Mouse (Mus musculus) adrenal gland, adult 2 months (tissue): ENCODE results near the gene Olfr1396. TPM values are rescaled to one million over a fixed set of nuclear protein-coding genes. Genes with fewer than 3 reads are reported as not detected.
A peak's percentile ranks its signal among the peaks of the same experiment; 100 is the strongest.

ENCODE experiments used
- DNase-seq: peaks from one replicate; pipeline ENCODE4 v3.0.0; 2021
- long read RNA-seq: library from polyadenylated mRNA; stranded (forward); transcript quantifications from one replicate; pipeline ENCODE4 v2.0.0, GENCODE M21; 2021
- polyA plus RNA-seq: library from polyadenylated mRNA; depleted of rRNA; stranded (reverse); fragments of >200 nt; gene quantifications from 2 replicates; pipeline ENCODE4 v1.2.3, GENCODE M21; 2012; rRNA removed
- total RNA-seq, 2 experiments: library from RNA; stranded (reverse); gene quantifications; 2 replicates each; pipeline ENCODE4 v1.2.3; 2021

Gene Olfr1396
- total RNA-seq (1 to 10 TPM; 1.9 to 3.6 TPM), polyA plus RNA-seq (3.4 and 3.7 TPM in 2 replicates)
- long read RNA-seq, partial matches to known transcripts, result 0 of 1 reads
- long read RNA-seq, other reads (novel, unspliced or antisense), result 1 of 1 reads

DNA sequence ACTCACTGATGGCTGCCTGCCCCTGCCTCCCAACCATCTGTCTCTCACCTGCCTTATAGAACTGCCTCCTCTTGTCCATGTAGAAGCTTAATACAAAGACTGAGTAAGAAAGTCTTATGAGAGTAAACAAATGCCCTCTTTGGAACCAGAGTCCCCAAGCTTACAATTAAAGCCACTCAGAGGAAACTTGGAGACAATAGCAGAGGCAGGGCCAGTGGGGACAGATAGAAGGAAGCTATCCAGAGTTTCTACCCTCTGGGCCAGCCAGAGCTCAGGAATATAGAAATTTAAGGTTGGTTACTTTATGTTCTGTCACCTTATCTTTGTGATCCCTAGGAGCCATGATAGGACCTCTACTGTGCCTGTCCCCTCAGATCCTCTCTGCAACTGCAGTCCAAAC is at the start of gene Olfr1396:
TSS of gene Olfr1396 (minus strand) at position 101 of the 400 bp plus-strand sequence.
- DNase-seq, result no peak

DNA sequence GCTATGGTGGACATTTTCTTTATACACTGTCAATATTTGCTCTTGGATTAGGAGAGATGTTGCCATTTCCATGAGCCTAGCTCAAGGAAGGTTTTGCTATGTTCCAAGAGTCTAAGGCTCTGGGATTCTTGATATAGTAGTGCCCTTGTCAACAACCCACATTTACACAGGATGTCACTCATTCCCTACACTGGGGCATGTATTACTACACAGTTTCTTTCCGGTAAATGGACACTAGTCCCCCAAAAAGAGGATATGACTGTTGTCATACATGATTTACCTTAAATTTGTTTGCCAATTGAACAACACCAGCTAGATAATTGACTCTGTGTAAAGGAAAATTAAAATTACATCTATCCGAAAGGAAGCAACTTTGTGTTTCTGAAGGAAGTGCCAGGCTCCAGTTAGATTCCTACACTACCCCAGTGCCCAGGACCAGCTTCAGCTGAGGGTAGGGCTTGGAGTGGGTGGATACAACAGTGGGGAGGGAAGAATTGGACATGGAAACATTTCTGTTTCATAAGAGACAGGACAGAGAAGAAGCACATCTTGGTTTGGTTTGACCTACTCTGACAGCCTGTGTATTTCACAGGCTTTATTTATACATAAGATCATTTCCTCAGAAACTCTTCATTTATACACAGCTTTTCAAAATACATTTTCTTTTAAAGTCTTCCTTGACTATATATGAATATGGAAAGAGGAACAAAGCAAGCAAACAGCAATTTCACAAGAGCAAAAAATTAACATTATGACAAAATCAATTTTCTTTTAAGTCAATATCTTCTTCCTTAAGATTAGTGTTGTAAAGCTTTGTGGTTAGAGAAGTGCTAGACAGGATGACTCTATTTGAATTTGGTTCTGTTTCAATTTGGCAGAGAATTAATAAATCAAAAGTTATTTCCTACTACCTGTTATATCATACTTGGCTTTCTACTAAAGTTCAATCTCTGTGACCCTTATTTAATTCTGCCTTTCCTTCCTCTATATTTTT is 42.4 kb upstream of the Olfr1396 start:
- DNase-seq, result no peak

DNA sequence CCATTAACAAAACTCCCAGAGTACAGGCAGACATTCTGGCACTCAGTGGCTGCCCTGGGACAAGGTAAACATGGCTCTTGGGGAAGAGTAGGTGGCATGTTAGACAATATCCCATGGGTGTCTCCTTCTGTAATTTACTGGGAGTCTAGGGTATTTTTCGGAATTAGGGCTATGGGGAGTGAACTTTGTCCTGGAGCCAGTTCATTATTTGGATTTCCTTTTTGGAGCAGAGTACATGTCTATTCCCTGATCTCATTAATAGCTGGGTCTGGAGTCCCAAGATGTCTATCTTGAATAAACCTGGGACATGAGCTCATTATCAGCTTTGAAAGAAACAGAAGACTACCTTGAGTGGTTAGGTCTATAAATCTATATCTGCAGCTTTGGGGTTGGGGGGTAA is 39.4 kb upstream of the Olfr1396 start, which contains the start of gene Olfr1394:
TSS of gene Olfr1394 (plus strand) at position 301 of the 400 bp plus-strand sequence.
- DNase-seq, result no peak

DNA sequence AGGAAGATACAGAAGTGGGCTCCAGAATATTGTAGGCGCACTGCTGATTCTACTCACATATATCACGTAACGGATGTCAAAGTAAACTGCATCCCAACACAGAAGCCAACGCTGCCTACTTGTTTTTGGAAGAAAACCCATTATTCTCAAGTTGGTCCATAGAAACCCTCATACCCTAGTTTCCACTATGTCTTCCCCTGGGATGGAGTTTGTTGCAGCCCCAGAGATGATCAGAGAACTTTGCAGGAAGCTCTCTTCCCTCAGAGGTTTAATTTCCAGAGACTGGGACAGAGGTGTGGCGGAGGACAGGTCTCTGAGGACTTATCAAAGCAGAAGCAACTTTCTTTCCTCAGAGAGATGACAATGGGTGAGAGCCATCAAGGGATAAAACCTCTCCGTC is 27.3 kb upstream of the Olfr1396 start, which contains the start of gene Olfr1395:
TSS of gene Olfr1395 (plus strand) at position 301 of the 400 bp plus-strand sequence.
- no peak for DNase-seq

DNA sequence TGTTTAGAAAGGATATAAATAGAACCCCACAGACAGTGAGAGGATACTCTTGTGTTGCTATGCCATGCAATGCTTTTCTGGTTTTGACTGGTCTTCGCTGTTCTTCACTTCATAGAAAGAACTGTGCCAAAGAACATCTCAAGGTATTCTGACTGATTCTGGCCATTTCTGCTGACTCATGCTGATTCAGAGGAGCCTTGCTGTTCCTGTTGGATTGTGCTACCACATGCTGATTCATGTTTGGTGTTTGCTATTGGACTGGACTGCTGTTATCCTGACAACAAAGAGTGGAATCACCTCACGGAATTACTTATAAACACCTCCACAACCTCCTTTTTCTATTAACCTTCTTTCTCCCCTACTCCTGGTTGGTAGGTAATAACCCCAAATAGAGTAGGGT is 9.5 kb upstream of the Olfr1396 start:
- DNase-seq, result no peak

DNA sequence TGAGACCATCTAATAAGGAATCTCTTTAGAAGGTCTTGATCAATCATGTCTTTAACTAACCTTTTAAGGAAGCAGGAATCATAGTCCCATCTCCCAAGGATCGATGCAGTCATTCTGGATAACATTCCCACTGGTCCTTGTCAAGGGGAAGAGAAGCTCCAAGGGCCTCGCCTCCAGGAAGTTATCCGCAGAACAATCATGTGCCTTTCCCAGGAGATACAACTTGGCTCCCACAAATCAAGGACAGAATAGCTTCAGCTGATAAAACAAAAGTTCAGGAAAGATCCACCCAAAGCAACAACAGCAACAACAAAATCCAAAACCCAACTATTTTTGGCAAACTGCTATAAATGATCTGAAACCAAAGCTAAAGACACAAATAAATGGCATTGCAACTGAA is 5.0 kb upstream of the Olfr1396 start:
- no peak for DNase-seq

DNA sequence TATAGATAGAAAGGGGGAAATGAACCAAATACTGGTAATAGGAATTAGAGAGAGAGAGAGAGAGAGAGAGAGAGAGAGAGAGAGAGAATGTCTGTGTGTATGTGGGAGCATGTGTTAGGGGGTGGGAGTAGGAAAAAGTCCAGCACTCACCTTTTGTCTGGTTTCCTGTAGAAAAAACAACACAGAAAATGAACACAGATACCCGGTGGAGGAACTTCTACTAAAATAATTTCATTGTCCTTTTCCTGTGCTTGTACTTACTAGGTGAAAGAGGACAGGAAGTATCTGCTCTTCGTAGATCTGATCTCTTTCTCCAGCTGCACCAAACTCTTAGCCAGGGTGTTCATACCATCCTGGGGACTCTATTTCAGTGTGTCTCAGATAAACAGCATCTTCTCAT is 516 bp downstream of the Olfr1396 start:
- no peak for DNase-seq

DNA sequence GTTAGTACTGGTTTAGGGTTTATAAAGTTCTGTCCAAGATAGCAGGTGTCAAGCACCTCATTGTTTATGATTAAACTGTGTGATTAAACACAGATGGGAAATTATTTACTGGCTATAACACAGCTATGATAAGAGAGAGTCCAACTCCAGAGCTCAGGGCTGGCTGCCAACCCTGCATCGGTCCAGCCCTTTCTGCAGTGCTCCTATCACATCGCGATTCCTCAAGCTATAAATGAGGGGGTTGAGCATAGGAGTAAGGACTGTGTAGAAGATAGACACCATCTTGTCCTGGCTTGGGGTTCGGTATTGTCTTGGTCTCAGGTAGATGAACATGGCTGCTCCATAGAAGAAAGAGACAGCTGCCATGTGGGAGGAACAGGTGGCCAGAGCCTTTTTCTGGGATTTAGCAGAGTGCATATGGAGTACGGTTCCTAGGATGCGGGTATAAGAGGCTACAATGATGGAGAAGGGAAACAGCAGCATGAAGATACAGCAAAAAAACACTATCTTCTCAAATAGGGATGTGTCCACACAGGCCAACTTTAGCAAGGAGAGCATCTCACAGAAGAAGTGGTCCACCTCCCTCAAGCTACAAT is 2.0 kb downstream of the Olfr1396 start:
- no peak for DNase-seq

DNA sequence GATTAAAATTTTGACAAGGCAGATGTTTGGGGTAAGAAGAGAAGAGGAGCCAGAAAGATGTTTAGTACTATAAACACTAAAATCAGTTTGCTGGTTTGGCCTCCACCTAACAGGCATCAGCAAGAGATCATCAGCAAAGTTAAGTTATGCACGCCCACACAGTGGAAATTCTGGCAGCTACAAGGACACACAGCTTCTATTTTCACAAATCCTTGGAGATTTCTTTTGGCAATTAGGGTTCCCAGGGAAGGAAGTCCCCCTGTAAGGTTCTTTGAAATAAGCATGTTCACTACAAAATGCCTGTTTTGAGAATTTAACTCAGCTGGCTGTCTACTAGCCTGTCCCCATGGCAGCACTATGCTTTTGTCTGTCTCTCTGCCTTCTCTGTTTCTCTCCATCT is 3.7 kb downstream of the Olfr1396 start:
- DNase-seq, result no peak

DNA sequence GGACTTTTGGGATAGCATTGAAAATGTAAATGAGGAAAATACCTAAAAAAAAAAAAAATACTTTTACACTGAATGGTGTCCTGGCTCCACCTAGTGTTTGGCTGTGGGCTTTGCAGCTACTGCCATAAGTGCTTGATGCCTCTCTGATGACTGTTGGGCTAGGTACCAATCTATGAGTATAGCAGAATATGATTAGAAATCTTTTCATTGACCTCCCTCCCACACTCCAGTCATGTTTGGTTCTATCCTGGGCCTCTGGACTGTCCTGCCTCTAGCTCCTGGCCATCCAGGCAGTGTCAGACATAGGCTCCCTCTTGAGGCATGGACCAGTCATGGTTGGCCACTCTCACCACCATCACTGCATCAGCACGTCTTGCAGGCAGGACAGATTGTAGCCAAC is 5.8 kb downstream of the Olfr1396 start:
- no peak for DNase-seq

DNA sequence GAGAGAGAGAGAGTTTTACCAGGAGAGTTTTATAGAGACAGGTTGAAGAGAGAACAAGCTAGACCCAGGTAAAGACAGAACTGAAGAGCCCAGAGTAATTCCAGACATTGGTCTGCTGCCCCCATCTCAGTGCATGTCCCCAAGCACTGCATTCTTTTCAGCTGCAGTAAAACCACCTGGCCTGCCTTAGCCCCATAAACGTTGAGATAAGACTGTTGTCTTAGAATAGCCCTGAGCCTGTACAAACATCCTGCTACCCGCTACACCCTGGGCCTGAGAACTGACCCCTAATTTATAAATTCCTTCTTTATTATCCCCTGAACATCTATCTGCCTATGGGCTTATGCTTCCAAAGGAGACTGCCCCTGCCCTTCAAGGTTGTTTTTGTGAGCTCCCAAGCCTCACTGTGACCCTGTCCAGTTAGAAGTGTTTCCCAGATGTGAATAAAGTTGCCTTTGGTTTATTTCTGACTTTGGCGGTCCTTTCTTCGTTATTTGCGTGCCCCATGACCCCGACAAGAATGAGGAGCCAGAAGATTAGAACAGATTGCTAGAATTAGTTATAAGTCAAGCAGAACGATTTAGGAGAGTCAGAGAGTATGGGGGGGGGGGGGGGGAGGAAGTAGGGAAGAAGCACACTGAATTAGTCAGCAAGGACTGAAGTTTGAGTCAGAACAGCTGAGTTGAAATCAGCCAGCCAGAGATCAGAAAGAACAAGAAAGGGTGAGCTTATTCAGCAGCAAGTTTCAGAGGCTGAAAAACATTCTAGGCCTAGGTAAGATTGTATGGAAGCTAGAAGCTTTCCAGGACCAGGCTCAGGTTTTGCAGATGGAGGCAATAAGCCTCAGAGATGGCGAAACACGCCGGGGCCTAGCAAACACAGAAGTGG is 6.8 kb downstream of the Olfr1396 start:
- DNase-seq, result no peak

DNA sequence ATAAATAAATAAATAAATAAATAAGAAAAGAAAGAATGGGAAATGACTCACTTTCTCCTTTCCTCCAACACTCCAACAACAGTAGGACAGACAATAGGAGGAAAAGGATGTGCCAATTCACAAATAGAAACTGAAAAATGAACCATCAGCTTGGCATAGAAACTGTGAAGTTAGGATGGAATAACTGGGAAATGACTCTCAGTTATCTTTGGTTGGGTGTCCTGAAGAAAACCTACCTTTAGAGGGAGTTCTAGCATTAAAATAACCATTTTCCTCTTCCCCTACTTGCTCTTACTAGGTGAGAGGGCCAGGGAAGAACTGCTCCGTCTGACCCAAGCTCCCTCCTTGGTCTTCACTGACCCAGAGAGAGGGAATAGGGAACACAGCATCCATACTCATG is 8.9 kb downstream of the Olfr1396 start:
- DNase-seq, result no peak

DNA sequence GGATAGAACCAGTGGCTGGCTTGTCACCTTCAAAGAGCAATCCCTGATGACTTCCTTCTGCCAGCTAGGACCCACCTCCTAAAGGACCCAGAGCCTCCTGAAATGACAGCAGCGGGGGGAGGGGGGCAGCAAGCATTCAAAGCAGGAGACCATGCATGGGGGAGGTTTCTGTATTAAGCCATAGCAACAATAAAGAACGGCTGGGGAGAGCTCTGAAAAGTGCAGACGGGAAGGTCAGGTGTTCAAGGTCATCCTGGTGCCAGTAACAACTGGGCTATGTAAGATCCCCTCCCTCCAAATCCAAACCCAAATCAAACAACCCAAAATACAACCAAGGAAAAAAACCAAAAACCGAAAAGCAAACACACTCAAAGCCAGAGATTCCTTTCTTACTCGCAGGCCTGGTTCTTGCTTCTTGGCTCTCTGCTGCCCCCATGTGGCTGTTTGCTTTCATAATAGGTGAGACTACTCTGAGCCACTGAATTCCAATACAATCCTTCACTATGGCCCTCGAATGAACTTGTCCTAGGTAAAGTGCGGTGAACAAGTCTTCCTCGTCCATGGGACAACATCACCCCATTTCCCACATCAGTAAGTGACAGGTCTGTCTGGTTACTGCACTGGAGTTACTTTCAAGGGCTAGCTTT is 11.5 kb downstream of the Olfr1396 start:
- peak; percentile 83 for DNase-seq

DNA sequence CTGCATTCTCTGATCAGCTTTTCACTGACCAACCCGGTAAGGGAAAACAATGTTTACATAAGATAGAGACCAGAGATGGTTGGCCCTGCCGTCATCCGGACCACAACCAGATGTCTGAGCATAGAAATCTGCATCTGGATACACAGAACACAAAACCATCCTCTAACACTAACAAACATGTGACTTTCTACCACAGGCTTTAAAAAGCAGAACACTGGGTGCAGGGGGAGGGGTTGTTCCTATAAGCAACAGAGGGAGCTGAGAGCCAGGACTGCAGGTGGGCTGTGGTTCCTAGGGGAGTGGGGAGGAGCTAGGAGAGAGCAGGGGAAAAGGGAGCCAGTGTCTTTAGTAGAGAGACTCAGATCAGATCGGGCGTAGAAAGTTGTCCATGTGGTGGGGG is 13.2 kb downstream of the Olfr1396 start:
- DNase-seq, result no peak

DNA sequence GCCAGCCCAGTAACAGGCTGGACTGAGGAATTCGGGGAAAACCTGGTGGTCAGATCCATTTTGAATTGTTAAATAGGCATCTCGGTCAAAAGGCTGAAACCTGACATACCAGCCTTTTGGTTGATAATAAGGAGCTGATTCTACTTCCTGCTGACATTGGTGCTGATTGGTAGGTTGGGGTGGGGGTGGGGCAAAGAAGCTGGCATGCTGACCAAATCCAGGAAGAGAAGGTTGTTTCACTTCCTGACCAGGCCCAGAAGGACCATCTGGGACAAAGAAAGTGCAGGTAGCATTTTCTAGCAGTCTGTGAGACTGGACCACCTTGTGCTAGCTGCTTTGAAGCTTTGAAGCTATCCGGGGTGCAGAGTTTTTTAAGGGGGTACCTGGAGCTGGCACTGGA is 14.3 kb downstream of the Olfr1396 start:
- DNase-seq, result no peak

DNA sequence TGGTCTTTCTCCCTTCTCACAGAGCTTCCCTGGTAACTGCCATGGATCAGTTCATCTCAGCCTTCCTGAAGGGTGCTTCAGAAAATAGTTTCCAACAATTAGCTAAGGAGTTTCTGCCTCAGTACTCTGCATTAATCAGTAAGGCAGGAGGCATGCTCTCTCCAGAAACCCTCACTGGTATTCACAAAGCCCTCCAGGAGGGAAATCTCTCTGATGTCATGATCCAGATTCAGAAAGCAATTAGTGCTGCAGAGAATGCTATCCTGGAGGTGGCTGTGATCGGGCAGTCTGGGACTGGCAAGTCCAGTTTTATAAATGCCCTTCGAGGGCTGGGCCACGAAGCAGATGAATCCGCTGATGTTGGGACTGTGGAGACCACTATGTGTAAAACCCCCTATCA is 19.3 kb downstream of the Olfr1396 start:
- DNase-seq, result no peak

DNA sequence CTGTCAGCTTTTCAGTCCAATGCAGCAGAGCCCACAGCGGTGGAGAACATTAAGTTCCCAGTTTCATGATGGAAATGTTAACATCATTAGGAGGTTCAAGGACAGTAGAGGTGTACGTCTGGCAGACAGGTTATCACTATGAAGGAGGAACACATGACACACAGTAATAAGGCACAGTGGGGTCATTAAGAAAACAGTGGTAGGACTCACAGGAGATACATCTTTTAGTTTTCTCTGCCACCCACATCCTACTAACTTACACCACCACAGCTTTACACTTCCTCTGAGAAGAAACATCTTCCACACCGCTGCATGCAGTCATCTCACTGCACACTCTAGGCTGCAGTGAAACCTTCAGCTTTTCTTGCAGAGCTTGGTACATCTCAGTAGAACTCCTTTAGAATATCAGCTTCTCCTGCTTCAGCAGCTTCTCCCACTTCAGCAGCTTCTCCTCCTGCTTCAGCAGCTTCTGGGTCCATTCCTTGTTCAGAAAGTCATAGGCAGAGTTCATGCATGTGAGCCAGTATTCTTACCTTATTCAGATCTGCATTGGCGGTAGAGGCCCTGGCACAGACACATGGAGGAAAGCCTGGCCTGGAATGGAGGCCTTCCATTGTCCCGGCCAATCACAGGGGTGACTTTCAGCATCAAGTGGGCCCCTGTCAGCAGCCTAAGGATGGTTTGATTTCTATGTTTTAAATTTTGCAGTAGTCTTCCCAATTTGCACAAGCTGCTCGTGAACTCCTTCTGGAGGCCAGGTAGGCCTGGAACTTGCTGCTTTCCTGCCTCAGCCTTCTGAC is 20.6 kb downstream of the Olfr1396 start:
- no peak for DNase-seq

DNA sequence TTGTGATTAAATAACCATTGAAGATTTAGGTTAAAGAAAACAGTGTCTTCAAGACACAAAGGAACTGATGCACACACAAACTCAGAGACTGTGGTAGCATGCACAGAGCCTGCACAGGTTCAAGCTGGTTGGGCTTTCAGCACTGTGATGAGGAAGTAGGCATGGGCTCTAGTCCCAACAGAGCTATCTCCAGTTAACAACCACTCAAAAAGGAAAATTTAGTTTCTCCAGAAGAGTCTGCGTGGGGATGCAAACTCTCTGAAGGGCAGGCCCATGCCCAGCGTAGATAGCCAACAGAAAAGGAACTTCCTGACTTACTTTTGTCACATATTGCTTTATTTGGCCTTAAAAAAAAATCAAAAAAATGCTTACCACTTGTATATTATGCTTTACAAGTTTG is 21.9 kb downstream of the Olfr1396 start:
- DNase-seq, result no peak

DNA sequence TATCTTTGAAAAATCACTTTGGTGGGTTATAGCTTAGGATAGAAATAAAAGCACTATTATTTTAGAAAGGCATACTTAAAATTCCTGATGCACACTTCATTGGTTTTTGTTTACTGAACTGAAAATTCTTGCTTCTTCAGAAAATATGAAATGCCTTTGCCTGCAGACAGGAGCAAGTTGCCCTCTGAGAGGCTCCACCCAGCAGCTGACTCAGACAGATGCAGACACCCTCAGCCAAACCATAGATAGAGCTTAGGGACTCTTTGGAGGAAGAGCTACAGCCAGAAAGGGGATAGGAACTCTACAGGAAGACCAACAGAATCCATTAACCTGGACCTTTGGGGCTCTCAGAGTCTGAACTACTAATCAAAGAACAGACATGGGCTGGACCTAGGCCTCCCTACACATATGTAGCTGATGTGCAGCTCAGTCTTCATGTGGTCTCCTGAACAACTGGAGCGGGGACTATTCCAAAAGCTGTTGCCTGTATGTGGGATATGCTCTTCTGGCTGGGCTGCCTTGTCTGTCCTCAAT is 22.6 kb downstream of the Olfr1396 start:
- no peak for DNase-seq

DNA sequence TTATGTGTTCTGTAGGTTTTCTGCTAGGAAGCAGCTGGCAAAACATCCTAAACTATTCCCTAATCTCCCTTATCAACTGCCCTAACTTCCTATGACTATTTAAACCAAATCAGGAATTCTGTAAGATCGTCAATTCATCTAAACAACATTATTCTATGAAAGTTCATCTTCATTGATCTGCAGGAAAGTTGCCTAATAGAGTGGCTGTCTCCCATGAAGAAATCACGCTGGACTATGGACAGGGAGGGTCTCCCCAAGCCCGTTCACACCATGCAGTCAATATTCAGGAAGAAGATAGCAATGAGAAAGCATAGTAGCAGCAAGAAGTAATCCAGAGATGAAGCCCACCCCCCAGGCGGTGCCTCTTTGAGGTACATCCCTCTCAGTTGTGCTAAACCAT is 23.5 kb downstream of the Olfr1396 start:
- DNase-seq, result no peak
